Mouse (Mus musculus): ENCODE results near the gene Tmem82. TPM values are rescaled to one million over a fixed set of nuclear protein-coding genes. Genes with fewer than 3 reads are reported as not detected.

Gene Tmem82
- polyA plus RNA-seq, 1 experiment: 2.8 TPM

DNA sequence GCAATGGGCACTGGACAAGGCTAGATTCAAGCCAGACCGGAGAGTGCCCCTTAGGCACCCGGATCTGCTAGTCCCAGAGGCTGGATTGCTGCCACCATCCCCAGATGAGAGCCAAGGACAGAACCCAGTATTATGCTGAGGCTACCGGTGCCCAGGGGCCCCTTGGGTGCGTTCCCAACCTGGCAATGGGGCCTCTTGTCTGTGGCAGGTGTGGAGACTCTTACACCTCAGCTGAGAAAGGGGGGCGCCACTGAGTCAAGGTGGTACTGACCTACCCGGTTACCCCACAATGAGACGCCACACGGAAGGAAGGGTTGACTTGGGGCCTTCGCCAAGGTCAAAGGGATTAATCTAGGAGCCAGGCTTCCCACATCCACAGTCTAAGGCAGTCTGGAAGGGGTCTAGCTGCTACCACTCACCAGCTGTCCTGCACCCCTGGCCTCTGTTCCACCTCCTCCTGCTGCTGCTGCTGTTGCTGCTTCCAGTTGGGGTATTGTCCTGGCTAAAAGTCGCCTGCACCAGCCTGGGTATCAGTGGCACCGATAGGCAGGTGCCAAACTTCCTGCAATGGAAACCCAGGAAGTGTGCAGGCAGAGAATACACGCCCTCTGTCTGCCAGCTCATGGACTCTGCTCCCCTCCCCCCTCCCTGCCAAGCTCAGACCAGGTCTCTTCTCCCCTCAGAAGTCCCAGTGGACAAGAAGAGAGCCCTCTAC lies 17.1 kb downstream of the Tmem82 start:
- no peak for DNase-seq
- H3K27me3 ChIP-seq (ENCODE audit: control insufficient read depth, insufficient read depth, low read length): peaks cover 5% of the 10 kb centered on the region; the same call in 1 of the 2 replicates
- H3K27ac ChIP-seq (ENCODE audit: control insufficient read depth, insufficient read depth, low read length): no peak overlapping the region
- no peak overlapping the region for H3K4me3 ChIP-seq (ENCODE audit: control insufficient read depth, insufficient read depth, low read length)
- no peaks in the 10 kb centered on the region for H3K4me1 ChIP-seq (replicated peaks; ENCODE audit: control insufficient read depth, insufficient read depth, low read length)
- no peaks in the 10 kb centered on the region for H3K36me3 ChIP-seq (ENCODE audit: control insufficient read depth, insufficient read depth, low read length)
- WGBS: 78% methylated on average over 12 of the region's 12 CpGs
- TF ChIP-seq CTCF (IDR thresholded peaks at IDR 0.05; ENCODE audit: borderline replicate concordance, control insufficient read depth, extremely low read depth, insufficient read depth, low read length, poor library complexity) (no peak), POLR2A (IDR thresholded peaks at IDR 0.05; ENCODE audit: control insufficient read depth, extremely low read depth, insufficient read depth, low read length, poor library complexity) (no peak)

DNA sequence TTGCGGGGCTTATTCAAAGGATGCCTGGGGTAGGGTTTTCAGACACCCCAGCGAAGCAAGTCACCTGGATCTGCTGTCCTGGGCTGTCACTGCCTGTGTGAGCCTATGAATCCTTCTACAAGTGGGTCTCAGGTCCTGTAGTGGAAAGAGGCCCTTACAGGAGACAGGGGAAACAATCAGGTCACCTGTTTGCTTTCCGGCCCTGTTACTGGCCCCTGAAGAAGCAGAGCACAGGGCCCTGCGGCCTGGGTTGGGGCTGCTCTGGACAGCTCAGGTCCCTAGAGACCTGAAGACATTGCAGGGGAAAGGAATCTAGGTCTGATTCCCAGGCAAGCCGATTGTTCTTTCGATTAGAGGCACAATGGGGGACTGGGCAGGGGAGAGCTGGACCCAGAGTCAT lies 18.1 kb downstream of the Tmem82 start:
- H3K4me3 ChIP-seq (ENCODE audit: control insufficient read depth, insufficient read depth, low read length): no peak overlapping the region
- 83% methylated on average over 6 of the region's 6 CpGs for WGBS

DNA sequence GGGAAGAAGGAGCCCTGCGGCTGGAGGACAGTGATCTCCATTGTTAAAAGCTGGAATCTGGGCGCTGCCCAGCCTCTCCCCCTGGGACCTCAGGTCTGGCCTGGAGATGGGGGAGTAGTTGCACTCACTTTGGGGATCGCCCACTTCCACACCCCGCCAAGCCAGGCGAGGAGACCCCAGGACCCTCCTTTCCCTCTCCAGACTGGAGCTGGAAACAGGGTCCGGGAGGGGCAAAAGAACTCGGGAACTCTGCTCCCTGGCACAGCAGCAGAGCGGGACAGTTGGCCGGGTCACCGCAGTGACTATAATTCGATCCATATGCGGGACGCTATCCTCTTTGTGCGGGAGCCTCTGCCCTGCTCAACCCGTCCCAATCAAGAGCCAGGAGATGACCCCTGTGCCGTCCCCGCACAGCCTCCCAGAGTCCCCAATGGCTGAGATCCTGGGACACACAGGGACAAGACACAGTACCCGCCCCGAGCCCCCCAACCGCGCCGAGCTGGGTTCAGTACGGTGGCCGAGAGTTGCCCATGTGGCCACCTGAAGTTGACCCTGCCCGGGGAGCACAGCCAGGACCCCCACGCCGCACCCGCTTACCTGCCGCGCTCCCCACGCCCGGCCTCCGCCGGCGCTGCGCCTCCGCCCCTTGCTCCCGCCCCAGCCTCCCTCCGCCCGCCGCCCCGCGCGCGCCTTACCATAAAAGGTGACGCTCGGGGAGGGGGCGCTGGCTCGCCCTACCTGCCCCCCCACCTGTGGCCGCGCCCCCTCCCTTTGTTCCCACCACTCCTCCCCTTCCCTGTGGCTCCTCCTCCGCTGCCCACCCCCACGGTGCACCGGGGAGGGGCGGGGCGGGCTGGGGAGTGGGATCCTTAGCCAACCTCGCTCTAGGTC lies 18.9 kb downstream of the Tmem82 start:
- Histone ChIP-seq H3K27me3 (ENCODE audit: control insufficient read depth, insufficient read depth, low read length) (peaks cover 5% of the 10 kb centered on the region; the same call in 1 of the 2 replicates), H3K4me3 (ENCODE audit: control insufficient read depth, insufficient read depth, low read length) (no peak overlapping the region; the same call in 1 of the 2 replicates), H3K27ac (ENCODE audit: control insufficient read depth, insufficient read depth, low read length) (no peak overlapping the region), H3K36me3 (ENCODE audit: control insufficient read depth, insufficient read depth, low read length) (no peaks in the 10 kb centered on the region), H3K4me1 (replicated peaks; ENCODE audit: control insufficient read depth, insufficient read depth, low read length) (no peaks in the 10 kb centered on the region)
- DNase-seq: no peak
- TF ChIP-seq CTCF (IDR thresholded peaks at IDR 0.05; ENCODE audit: borderline replicate concordance, control insufficient read depth, extremely low read depth, insufficient read depth, low read length, poor library complexity) (no peak), POLR2A (IDR thresholded peaks at IDR 0.05; ENCODE audit: control insufficient read depth, extremely low read depth, insufficient read depth, low read length, poor library complexity) (no peak)
- WGBS: 8% methylated on average over 54 of the region's 57 CpGs

More for the DNA sequence above, 18.1 kb downstream of the Tmem82 start:
- H3K36me3 ChIP-seq (ENCODE audit: control insufficient read depth, insufficient read depth, low read length): no peaks in the 10 kb centered on the region
- H3K4me1 ChIP-seq (replicated peaks; ENCODE audit: control insufficient read depth, insufficient read depth, low read length): no peaks in the 10 kb centered on the region
- peaks cover 5% of the 10 kb centered on the region; the same call in 1 of the 2 replicates for H3K27me3 ChIP-seq (ENCODE audit: control insufficient read depth, insufficient read depth, low read length)
- H3K27ac ChIP-seq (ENCODE audit: control insufficient read depth, insufficient read depth, low read length): no peak overlapping the region
- TF ChIP-seq CTCF (IDR thresholded peaks at IDR 0.05; ENCODE audit: borderline replicate concordance, control insufficient read depth, extremely low read depth, insufficient read depth, low read length, poor library complexity): no peak
- no peak for TF ChIP-seq POLR2A (IDR thresholded peaks at IDR 0.05; ENCODE audit: control insufficient read depth, extremely low read depth, insufficient read depth, low read length, poor library complexity)
- no peak for DNase-seq

DNA sequence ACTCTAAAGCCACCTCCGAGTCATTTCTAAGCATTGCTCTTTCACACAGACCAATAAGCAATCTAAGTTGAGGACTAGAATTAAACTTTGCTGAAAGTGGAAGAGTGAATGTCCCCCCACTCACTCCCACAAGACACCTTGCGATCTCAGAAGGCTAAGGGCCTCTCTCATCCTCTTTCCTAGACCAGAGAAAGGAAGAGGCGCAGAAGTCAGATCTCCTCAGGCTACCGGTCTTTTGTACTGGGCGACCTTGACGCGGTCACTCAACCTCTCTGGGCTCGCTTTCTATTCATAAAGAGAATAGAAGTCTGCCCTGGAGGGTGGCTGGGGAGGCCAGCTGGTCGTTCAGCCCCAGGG lies 19.6 kb downstream of the Tmem82 start:
- no peak overlapping the region for H3K27ac ChIP-seq (ENCODE audit: control insufficient read depth, insufficient read depth, low read length)
- H3K4me1 ChIP-seq (replicated peaks; ENCODE audit: control insufficient read depth, insufficient read depth, low read length): no peaks in the 10 kb centered on the region
- TF ChIP-seq POLR2A (IDR thresholded peaks at IDR 0.05; ENCODE audit: control insufficient read depth, extremely low read depth, insufficient read depth, low read length, poor library complexity) (no peak), CTCF (IDR thresholded peaks at IDR 0.05; ENCODE audit: borderline replicate concordance, control insufficient read depth, extremely low read depth, insufficient read depth, low read length, poor library complexity) (no peak)
- DNase-seq: no peak
- peaks cover 5% of the 10 kb centered on the region; the same call in 1 of the 2 replicates for H3K27me3 ChIP-seq (ENCODE audit: control insufficient read depth, insufficient read depth, low read length)
- WGBS: 11% methylated on average over 9 of the region's 9 CpGs
- H3K36me3 ChIP-seq (ENCODE audit: control insufficient read depth, insufficient read depth, low read length): no peaks in the 10 kb centered on the region
- no peak overlapping the region for H3K4me3 ChIP-seq (ENCODE audit: control insufficient read depth, insufficient read depth, low read length)

DNA sequence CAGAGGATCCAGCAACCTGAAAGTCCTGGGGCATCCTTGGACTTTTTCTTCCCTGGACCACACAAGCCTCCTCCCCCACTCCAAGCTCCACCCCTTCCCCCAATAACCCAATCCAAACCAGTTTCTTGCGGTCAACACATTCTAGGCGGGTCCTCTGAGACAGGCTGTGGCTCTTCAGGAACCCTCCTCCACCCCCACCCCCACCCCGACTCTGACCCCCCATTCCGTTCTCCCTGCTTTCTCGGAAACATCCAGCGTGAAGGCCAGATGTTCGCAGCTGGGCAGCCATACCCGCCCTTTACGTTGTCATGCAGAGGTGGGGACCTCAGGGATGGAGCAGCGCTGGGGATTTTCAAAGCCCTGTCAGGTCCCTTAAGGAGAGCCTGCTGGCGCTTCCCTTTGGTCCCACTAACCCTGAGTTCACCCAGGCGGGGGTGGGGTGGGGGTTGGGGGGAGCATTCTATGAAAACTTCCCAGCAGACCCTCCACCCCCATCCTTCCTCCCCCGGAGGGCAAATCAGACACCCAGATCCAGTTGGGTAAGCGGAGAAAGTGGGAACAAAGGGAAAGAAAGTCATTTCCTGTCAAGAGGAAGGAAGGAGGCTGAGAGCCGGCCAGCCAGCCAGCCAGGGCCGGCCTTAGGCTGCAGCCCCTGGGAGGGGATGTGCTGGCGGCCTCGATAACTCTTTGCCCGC lies 20.1 kb downstream of the Tmem82 start:
- Histone ChIP-seq H3K4me1 (replicated peaks; ENCODE audit: control insufficient read depth, insufficient read depth, low read length) (no peaks in the 10 kb centered on the region), H3K36me3 (ENCODE audit: control insufficient read depth, insufficient read depth, low read length) (no peaks in the 10 kb centered on the region), H3K4me3 (ENCODE audit: control insufficient read depth, insufficient read depth, low read length) (no peak overlapping the region), H3K27ac (ENCODE audit: control insufficient read depth, insufficient read depth, low read length) (no peak overlapping the region), H3K27me3 (ENCODE audit: control insufficient read depth, insufficient read depth, low read length) (peaks cover 5% of the 10 kb centered on the region; the same call in 1 of the 2 replicates)
- TF ChIP-seq CTCF (IDR thresholded peaks at IDR 0.05; ENCODE audit: borderline replicate concordance, control insufficient read depth, extremely low read depth, insufficient read depth, low read length, poor library complexity) (no peak), POLR2A (IDR thresholded peaks at IDR 0.05; ENCODE audit: control insufficient read depth, extremely low read depth, insufficient read depth, low read length, poor library complexity) (no peak)
- 17% methylated on average over 19 of the region's 19 CpGs for WGBS
- no peak for DNase-seq

Data from thymus, adult 2 months (tissue).